Mouse (Mus musculus): ENCODE measurements at regions not wholly inside any gene's neighbourhood (a gene's known extent, or its start where the extent isn't known, plus 50 kb on each side); places are given as distances from the start of the nearest gene placed in this dataset.

DNA sequence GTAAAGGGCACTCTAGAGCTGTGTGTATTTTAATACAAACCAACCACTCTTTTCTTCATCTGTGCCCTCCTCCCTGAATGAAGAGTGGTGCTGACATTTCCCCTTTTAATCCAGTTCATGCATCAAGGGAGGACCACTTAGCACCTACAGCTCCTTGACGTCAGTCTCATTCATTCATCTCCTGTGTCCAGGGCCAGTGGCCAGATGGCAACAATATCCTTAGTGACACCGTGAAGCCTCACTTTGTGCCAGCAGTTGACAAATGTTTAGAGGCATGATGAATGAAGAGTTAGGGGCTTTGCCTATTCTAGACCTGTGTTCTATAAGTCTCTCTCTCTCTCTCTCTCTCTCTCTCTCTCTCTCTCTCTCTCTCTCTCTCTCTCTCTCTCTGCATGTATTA lies 1441.1 kb upstream of the Gm6569 start:
- TF ChIP-seq CTCF (IDR thresholded peaks at IDR 0.05; ENCODE audit: low read depth, low read length) (no peak), POLR2A (IDR thresholded peaks at IDR 0.05; ENCODE audit: extremely low read depth, insufficient read depth, low read length) (no peak)
